Mouse (Mus musculus): ENCODE data around the gene Scg2.
A peak's percentile ranks its signal among the peaks of the same experiment; 100 is the strongest.

The Scg2 gene

DNA sequence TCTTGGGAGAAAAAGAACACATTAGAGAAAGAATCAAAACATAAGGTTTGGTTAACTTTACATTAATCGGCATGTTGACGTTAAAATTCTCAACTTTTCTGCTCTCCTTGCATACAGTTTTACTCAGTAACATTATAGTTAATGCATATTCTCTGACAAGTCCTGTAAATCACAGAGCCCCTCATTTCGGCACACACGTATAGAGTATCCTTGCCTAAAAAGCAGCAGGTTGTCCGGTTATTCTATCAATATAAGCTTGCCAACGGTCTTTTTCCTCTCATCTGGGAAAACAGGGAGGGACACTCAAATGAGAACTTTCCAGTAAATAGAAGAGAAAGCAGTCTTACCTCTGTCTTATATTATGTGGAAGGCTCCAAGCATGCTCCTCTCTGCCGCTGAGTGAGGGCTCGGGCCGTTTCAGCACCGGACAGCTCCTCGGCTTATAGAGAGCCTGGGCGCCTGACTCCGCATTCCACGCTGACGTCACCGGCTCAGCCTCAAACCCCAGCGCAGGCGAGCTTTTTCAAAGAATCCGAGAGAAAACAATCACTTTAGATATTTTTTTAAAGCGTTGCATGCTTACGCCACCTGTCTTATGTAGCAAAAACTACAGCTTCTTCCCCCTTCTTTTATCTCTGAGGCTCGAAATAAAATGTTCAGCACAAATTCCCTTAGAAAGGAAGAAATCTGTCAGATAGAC lies at the start of gene Scg2:
Gene Scg2 (minus strand): TSS at position 512 of the 700 bp plus-strand sequence.
- DNase-seq (ENCODE audit: inconsistent age in 2 of 2, low spot score in 1 of 2): peak; percentile 83 to 93

DNA sequence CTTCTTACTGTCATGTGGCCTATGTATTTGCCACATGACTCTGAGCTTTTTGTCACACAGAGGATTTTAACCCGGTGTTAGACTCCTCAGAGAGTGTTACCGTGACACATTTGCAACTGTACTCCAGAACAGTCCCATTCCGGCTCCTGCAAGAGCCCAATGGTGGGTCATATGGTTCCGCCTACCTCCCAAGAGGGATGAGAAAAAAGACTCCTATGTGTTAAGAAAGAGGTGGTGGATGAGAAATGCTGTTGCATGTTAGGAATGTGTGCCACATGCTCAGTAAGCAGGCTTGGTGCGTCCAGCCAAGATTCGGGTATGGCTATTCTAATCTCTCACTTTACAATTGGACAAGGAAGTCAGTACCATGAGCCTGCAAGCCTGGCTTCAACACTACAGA lies 45.6 kb upstream of the Scg2 start:
- no peak for DNase-seq (ENCODE audit: inconsistent age in 2 of 2, low spot score in 1 of 2)

DNA sequence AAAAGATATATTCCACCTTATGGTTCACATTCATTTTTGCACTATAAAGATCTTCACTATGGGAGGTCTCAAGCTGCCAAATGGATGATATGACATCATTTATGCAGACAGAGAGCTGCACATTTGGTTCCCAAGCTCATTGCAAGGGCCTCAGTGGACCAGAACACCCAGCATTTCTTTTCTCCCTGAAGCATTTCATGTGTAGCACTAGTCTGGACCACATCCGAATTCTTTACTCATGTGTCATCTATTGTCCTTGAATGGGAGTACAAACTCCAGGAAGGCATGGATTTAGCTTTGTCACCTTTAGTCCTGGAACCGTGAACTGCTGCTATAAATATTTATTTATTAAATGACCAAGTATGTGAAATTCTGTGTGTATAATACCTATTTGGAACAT lies 30.9 kb upstream of the Scg2 start:
- DNase-seq (ENCODE audit: inconsistent age in 2 of 2, low spot score in 1 of 2): no peak

DNA sequence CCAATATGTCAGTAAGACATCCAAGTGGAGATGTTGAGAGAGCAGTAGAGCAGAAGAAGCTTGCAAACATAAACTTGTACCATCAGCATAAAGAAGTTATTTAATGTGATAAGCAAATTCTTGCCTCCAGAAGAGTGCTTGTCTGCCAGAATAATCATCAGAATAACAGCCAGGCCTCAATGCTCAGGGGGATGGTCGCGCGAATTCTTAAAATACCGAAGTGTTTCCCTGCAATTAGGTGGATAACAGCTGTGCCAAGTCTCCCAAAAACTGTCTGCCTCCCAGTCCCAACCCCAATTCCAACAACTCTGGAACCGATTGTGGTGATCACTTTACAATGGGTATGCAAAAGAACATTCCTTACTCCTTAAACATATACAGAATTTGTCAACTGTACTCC lies 30.0 kb upstream of the Scg2 start:
- no peak for DNase-seq (ENCODE audit: inconsistent age in 2 of 2, low spot score in 1 of 2)

DNA sequence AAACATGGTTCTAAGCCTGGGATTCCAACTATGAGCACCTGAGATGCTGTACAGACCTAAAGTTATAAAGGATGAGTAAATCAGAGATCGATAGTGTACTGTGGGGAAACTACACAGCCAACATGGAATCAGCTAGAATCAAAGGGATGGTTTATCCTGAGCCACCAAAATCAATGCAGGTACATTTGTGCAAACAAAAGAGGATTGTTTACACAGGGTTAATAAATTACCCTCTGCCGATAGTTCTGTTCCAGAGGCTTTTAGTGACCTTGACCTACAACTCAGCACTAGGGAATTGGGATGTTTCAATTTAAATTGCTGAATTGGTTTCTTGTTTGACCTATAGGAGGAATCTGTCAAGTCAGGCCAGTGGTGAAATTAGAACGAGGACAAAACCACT lies 26.7 kb upstream of the Scg2 start:
- no peak for DNase-seq (ENCODE audit: inconsistent age in 2 of 2, low spot score in 1 of 2)

DNA sequence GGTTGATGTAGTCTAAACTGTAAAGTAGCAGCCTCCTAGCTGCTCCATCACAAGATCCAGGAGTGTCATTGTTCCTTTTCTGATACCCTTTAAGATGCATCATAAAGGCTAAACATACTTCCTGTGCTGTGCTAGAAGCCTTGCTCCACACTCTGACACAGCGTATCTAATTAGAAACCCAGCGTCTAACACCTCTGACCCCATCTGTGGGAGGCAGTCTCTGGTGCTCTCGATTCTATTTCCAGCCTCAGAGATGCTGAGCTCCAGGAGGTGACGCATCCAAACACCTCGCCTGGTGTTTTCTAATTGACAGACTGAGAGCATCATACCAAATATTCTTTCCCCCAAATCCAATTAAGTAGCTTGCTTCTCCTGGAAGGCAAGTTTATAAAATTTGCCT lies 18.6 kb upstream of the Scg2 start:
- no peak for DNase-seq (ENCODE audit: inconsistent age in 2 of 2, low spot score in 1 of 2)

DNA sequence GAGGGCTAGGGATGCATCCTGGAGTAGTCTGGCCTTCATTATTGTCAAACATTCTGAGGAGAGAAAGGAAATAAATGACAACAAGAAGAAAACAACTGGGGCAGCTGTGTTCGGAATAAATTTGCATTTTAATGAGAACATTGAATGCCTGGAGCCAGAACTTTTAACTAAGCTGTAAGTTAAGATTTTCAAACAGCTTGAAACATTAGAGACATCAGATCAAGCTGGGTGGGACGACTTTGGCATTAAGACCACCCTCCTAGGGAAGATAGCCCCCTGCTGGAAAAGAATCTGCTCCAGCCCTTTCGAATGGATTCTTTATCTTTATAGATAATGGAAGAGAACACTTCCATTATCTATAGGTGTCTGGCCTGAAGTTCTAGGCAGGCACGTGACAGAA lies 14.2 kb upstream of the Scg2 start:
- no peak for DNase-seq (ENCODE audit: inconsistent age in 2 of 2, low spot score in 1 of 2)

DNA sequence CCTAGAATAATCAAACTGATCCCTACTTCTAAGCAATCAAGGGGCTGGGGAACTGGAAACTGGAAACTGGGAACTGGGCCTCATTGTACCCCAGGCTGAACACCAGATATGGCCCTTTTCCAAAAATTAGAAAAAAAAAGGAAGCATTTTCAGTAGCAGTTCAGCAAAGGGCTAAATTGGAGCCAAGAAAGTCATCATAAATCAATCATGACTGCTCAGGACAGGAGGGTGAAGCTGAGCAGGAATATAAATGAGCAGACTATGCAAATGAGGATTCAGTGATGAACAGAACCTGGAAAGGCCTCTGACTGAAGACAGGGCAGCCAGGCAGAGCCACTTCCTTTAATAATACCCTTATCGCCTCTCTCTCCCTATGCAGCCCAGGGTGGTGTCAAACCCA lies 12.4 kb upstream of the Scg2 start:
- DNase-seq (ENCODE audit: inconsistent age in 2 of 2, low spot score in 1 of 2): no peak

DNA sequence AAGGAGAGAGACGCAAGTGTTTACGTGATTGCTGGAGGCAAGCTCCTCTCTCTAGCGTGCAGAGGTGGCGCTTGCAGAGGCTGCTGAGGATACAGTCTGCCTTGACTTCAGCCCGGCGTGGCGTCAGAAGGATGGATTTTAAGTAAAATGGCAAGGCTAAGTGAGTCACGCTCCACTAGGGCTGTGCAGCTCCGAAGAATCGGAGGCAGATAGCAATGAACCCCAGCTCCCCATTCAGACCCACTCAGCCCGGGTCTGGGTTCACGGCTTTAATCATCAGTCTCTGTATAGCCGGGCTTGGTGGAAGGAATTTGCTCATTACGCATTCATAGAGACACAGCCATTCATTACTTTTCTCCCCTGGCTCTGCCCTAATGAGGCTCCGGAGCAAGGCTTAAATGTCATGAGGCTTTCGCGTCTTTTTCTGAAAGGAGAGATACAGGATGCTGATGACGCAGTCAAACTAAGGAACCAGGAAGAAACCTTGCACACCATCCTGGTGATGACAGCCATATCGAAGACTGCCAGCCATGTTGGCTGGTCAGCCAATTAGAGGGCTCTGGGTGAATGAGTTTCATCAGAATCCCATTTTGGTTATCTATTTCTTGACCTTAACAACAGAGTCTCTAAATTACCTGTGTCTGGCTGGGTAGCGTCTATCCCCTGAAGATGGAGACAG lies 10.6 kb upstream of the Scg2 start:
- peak; percentile 19 to 60 for DNase-seq (ENCODE audit: inconsistent age in 2 of 2, low spot score in 1 of 2)

DNA sequence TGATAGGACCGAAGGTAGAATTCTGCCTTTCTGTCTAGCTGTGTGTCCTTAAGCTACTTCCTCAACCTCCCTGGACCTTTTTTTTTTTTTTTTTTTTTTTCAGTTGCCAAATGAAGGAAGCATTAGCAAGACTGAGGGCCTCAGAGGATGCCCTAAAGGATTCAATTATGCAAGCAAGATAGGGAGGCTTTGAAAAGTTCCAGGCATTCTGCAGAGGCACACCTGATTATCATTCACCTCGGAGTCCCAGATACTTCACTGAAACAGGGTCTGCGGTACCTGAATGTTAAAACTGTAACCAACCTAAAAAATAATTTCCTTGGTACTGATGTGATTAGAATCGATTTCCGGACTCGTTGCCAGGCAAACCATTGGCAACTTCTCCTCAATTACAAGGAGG lies 10.0 kb upstream of the Scg2 start:
- DNase-seq (ENCODE audit: inconsistent age in 2 of 2, low spot score in 1 of 2): no peak

DNA sequence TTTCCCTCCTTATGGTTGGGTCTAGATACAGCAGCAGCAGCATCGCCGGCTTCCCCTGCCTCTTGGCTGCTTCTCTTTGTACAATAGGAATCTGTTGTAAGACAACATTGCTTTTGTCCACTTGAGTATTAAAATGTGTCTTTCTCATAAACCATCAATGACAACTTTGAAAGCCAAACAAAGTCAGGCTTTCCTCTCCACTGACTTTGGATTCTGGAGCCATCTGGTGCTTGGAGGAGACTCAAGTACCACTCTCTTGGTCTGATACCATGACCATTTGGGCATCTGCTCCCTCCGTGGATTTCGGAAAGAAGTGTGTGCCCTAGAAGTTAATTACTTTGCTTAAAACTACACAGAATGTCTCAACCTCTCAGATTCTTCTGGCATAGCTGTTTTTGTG lies 5.7 kb upstream of the Scg2 start:
- no peak for DNase-seq (ENCODE audit: inconsistent age in 2 of 2, low spot score in 1 of 2)

DNA sequence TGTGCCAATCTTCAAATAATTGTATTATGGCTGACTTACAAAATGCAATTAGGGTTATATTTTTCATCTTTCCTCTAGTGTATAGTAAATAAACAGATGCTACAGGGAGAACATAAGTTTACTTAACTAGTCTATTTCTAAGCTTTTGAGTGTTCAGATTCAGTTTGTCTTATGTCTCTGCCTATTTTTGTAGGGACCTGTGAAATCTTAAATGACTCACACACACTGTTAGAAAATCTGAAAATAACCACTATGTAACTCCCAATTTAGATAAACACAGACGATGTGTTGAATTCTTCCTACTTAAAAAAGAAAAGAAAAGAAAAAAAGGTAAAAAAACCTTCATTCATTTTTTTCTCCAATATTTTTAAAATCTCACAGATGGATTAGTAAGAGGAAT lies 2.2 kb downstream of the Scg2 start:
- no peak for DNase-seq (ENCODE audit: inconsistent age in 2 of 2, low spot score in 1 of 2)

DNA sequence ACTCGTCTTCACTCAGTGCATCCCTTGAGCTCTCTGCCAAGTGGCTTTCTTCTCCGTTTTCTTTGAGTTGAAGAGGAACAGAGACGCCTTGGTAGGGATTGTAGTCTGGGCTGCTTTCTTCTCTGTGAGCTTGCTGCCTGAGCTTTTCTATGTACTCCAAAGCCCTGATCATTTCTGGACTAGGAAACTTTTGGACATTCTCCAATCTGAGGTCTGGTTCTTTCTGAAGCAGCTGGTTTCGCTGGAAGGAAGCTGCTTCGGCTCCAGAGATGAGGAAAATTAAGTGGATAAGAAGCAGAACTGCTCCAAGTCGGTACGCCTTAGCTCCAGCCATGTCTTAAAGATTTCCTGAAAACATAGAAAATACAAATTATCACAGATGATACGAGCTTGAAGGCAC lies 3.2 kb downstream of the Scg2 start:
- peak in 1 of 2 experiments; percentile 22 for DNase-seq (ENCODE audit: inconsistent age in 2 of 2, low spot score in 1 of 2)

DNA sequence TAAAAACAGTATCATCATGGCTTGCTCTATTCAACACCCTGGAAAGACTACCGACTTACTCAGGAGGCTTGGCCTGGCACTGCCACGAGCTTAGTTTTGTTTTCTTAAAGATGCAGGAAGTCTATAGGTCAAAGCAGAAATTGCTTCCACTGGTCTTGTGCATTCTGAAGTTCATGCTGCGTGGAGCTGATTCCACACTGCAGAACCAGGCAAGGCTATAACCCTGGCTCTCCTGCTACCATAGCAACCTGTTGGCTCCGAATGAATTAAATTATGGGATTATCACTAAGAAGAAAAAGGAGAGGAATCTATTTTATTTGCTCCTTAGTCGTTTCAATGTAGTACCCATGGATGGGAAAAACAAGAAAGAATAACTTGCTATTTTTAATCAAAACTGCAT lies 10.9 kb downstream of the Scg2 start:
- no peak for DNase-seq (ENCODE audit: inconsistent age in 2 of 2, low spot score in 1 of 2)

DNA sequence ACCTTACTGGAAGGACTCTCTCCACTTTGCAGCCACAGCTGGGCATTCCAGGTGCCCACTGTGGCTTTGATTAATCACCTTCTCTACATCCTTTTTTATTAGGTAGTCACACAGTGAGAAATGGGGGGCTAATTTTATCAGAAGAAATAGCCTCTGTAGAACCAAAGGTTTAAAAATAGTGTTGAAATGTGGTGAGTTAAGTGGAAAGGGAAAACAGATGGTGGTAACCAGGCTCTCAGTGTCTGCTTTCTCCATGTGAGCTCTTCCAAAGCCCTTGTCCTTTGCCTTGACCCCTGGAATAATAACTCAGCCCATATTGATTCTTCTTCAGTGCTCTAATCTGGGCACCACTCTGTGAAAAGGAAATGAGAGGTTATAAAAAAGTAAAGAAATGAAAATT lies 24.4 kb downstream of the Scg2 start:
- no peak for DNase-seq (ENCODE audit: inconsistent age in 2 of 2, low spot score in 1 of 2)

DNA sequence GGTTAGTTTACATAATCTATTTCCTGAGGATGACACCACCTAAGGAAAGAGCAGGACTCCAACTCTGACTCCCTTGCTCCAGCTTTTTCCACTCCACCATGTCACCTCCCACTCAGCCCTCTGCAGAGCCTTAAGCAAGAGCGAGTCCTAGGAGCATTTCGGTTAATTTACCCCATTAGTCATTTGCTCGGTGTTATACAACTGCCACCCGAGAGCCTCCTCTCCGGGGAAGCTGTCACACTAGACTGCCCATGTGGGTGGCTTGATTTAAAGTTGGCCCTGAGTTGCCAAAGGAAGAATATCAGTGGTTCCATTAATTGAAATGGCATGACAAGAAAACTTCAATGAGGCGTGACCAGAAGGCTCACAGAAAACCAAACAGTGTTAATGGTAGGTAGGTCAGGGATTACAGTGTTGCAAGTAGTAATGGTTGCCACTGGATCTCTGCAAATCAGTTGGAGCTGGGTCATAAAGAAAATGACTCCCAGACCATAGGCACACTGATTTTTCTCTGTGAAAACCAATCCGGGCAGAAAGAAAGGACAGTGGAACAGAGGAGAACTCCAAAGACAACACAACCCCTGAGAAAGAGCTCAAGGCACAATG lies 33.5 kb downstream of the Scg2 start:
- no peak for DNase-seq (ENCODE audit: inconsistent age in 2 of 2, low spot score in 1 of 2)

DNA sequence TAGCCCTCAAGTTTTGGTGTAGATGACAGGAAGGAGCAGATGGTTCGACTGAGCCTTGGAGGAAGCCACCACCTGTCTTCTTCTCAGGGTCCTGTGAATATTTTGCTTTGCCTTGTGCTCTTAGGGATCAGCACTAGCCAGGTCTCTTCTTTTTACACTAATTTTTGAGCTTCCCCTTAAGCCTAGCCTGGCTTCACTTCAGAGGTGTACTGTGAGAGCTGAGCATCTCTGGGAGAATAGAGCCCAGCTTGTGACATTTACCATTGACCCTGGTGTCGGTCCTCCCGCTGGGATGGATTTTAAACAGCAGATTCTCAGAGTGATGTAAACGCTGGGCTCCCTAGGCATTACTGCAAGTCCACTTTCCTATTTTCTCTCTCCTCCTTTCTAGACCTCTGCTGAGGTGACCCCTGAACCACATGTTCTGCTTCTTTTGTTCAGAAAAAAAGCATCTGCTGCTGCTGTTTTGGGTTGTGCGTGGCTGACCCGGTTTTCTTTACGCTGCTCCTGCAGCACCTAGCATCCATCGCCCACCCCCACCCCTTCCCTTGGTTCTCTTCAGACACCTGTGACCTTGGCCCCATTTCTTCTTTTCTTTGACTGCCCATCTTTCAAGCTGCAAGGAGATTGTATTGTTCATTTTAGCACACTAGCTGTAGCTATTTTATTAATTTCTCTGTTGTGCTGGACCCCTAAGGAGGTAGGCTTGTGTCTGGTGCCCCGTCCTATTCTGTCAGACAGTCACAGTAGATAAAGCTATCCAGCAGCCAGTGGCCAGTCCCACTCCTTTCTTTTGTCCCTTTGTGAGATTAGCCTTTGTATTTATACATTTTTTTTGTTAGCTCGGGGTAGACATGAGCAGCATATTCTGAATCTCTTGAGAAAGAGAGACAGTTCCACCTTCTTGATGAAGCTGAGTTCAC lies 38.6 kb downstream of the Scg2 start:
- no peak for DNase-seq (ENCODE audit: inconsistent age in 2 of 2, low spot score in 1 of 2)

DNA sequence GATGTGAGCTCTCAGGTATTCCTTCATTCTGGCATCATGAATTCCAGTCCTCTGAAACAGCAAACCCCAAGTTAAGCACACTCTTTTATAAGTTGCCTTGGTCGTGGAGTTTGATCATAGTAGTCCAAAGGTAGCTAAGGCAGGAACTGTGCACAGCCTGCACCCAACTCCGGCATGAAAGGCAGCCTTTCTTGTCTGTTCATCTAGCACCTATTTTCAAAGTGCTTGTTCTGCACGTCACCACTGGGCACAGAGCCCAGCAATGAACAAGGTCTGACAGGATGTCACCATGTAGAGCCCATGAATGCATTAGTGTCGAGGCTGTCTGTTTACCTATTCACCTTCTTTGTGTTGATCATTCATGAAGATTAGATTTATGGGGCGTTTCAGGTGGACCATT lies 39.6 kb downstream of the Scg2 start:
- DNase-seq (ENCODE audit: inconsistent age in 2 of 2, low spot score in 1 of 2): no peak

Measured in adrenal gland, adult (tissue).